Mouse (Mus musculus) left cerebral cortex, postnatal 25 days (tissue): ENCODE measurements around the gene Zcchc13. TPM values are rescaled to one million over a fixed set of nuclear protein-coding genes. Genes with fewer than 3 reads are reported as not detected.
"Not testable (repeated sequence)": the region's sequence is repeated elsewhere in the genome, so short reads cannot be mapped to it uniquely, and the experiment has no call there.

Experiments
- DNase-seq, 2 experiments: peaks; one replicate each; pipeline ENCODE4 v3.0.0; 2022; ENCODE audit warnings: low spot score in 2 of 2, mixed read lengths in 1 of 2
- intact Hi-C: fragments of 180-260 bp; cut with DNase I; formaldehyde crosslinking; loops from one replicate; pipeline ENCODE4 v1.15.1; 2025
- total RNA-seq, 2 experiments: library from RNA; stranded (reverse); gene quantifications; 2 replicates each; pipeline ENCODE4 v1.2.3; 2021

Zcchc13 gene
- total RNA-seq, 2 experiments from 2014 or later: not detected

GRCm38 (mm10) chrX:103633895-103634294, 3.5 kb downstream of the Zcchc13 start:
- intact Hi-C loops: no loop called here

GRCm38 (mm10) chrX:103636021-103636420, 5.6 kb downstream of the Zcchc13 start:
- intact Hi-C loops: no loop called here

More at GRCm38 (mm10) chrX:103633895-103634294, 3.5 kb downstream of the Zcchc13 start:
- DNase-seq: no peak

GRCm38 (mm10) chrX:103638566-103638965, 8.2 kb downstream of the Zcchc13 start:
- DNase-seq: no peak
- intact Hi-C loops: no loop called here

More at GRCm38 (mm10) chrX:103636021-103636420, 5.6 kb downstream of the Zcchc13 start:
- DNase-seq: no peak

DNA sequence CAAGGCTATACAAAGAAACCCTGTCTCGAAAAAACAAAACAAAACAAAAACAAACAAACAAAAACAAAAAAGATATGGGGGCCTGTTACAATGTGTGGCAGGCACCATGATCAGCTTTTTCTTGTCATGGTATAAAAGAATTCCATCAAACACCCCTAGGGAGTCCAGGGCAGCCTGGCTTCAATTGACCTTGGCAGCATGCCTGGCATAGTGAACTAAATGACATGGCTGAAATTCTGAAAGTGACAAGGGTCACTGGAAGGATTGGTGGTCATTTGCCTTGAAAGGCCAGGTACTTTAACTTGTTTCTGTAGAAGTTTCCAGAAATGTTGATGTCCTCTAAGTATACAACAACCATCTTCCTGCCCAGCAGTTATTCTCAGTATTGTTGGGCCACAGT, 13.9 kb downstream of the Zcchc13 start:
- intact Hi-C loops: no loop called here

GRCm38 (mm10) chrX:103652048-103652447, 21.7 kb downstream of the Zcchc13 start:
- intact Hi-C loops: no loop called here
- no peak for DNase-seq

More for the DNA sequence above, 13.9 kb downstream of the Zcchc13 start:
- DNase-seq: no peak

DNA sequence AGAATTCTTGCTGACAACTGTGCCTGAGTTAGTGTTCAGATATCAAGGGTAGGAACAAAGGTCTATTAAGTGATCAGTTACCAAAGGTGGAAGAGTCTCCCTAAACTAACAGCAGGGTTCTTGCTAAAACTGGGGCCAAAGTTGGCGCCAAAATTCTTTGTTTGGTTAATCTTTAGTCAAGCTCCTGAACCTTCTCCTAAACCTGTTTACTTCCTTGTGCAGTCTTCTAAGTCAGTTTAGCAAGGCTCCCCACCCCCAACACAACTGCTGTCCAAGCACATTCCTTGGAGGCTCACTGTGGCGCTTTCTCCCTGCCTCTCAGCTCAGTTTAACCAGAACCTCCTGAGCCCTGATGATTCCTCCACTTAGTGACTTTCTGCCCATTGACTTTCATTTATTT, 22.6 kb downstream of the Zcchc13 start:
- intact Hi-C loops: no loop called here
- no peak for DNase-seq

DNA sequence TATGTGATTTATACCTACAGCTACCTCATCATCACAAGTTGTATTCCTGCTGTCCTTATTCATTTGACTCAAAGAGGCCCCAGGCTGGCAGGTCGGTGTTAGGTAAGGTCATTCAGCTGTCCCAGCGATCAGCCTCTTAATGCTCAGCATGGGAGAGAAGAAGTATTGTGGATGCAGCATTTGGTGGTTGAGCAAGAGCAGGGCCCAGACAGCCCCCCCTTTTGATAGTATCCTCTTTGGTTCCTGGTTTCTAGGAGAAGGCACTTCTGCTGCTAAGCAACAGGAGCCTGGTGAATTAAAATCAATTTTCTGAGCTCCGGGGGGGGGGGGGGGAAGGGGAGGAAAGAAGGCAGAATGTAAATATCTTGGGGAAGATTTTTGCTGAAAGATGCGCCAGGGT, 28.6 kb downstream of the Zcchc13 start:
- intact Hi-C loops: no loop called here
- DNase-seq: peak; percentile 3 to 15

DNA sequence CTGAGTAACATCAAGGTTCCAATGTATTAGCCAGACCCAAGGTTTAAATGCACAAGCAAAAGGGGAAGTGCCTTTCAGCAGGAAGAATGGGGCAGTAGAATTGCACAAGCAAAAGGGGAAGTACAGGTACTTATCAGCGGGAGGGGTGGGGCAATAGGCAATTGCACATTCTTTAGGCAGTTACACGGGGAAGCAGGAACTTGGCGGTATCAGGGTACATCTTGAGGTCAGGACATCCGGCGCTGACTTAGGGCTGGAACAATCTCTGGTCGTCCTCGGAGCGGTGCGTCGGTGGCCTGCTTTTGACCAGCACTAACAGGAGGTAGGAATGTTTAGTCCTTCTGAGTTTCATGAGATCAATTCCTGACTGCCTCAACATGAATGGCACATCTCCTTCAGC, 34.1 kb downstream of the Zcchc13 start:
- DNase-seq, intact Hi-C loops: not testable (repeated sequence)

- no peak for DNase-seq
- intact Hi-C loops: no loop called here
Measured at GRCm38 (mm10) chrX:103670245-103670644, 39.9 kb downstream of the Zcchc13 start.

DNA sequence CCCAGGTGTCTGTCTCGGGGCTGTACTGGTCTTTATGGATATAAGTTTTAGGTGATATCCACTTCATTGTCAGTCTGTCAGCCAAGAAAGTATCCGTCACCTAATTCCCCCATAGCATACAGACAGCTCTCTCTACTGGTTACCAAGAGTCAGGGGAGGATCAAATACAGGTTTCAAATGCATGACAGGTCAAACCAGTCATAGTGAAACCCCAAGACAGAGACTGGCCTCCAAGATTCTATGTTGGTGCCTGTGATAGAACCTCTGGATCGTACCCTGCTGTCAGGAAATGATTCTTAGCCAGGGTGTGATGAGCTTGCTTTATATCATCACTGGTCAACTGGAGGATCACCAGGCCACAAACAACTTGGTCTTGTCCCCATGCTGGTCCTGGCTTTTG, 43.4 kb downstream of the Zcchc13 start:
- intact Hi-C loops: loop anchor here (2.0 kb wide), 2 partner anchors 49 to 189 kb away; no protein-coding TSS in a partner anchor
- no peak for DNase-seq

GRCm38 (mm10) chrX:103674674-103675073, 44.3 kb downstream of the Zcchc13 start:
- intact Hi-C loops: loop anchor here (2.0 kb wide), 2 partner anchors 50 to 190 kb away; no protein-coding TSS in a partner anchor
- peak in 1 of 2 experiments; percentile 21 for DNase-seq

Other genes with a start within 250 kb of the Zcchc13 start
- gene Tsx, start 216.1 kb upstream of the Zcchc13 start, total RNA-seq: not detected
- not detected for gene Gm26992, start 208.6 kb upstream of the Zcchc13 start, total RNA-seq
- 10 to 100 TPM; 38.6 to 47.3 TPM for gene Slc16a2, start 191.4 kb downstream of the Zcchc13 start, total RNA-seq